Mouse (Mus musculus) intestine, embryonic 15.5 days (tissue): ENCODE results near the gene Ccl20. TPM values are rescaled to one million over a fixed set of nuclear protein-coding genes. Genes with fewer than 3 reads are reported as not detected.

Source experiments
- ATAC-seq: fragments of 200-750 bp; cut with Nextera tagmentation; 2 replicates; pipeline ENCODE4 v1.8.0; 2017; ENCODE audit warnings: moderate TSS enrichment, moderate library complexity
- H3K27ac ChIP-seq: fragments of 300-500 bp; sonication (generic); 2 replicates; pipeline ENCODE4 v1.5.1; 2015; ENCODE audit warnings: mild to moderate bottlenecking, inconsistent platforms
- H3K27me3 ChIP-seq: fragments of 300-500 bp; sonication (generic); replicated peaks from 2 replicates; pipeline ENCODE4 v1.6.1; 2015; ENCODE audit warnings: inconsistent platforms
- H3K36me3 ChIP-seq: fragments of 300-500 bp; sonication (generic); 2 replicates; pipeline ENCODE4 v1.6.1; 2015; ENCODE audit warnings: inconsistent platforms
- H3K4me1 ChIP-seq: fragments of 300-500 bp; sonication (generic); replicated peaks from 2 replicates; pipeline ENCODE4 v1.6.1; 2015; ENCODE audit warnings: inconsistent platforms
- H3K4me2 ChIP-seq: fragments of 300-500 bp; sonication (generic); replicated peaks from 2 replicates; pipeline ENCODE4 v1.6.1; 2015; ENCODE audit warnings: mild to moderate bottlenecking, inconsistent platforms
- H3K4me3 ChIP-seq: fragments of 300-500 bp; sonication (generic); replicated peaks from 2 replicates; pipeline ENCODE4 v1.5.1; 2015; ENCODE audit warnings: inconsistent platforms
- H3K9ac ChIP-seq: fragments of 300-500 bp; sonication (generic); 2 replicates; pipeline ENCODE4 v1.6.1; 2015; ENCODE audit warnings: inconsistent platforms
- H3K9me3 ChIP-seq: fragments of 300-500 bp; sonication (generic); 2 replicates; pipeline ENCODE4 v1.6.1; 2016; ENCODE audit warnings: inconsistent platforms
- WGBS: fragments of 180-500 bp; shearing (Covaris S2); methylation state at CpG from one replicate; pipeline ENCODE4 v1.1.7; 2015; 5-methylcytosine and 5-hydroxymethylcytosine counted together
- polyA plus RNA-seq: library from polyadenylated mRNA; unstranded; fragments of >200 nt; fragmentation: Nextera tagmentation; extraction: Ambion mirVana; gene quantifications from 2 replicates; pipeline ENCODE4 v1.2.1, GENCODE M21; 2015

Ccl20 gene
- polyA plus RNA-seq, 1 experiment from 2014 or later, result 3.9 TPM

DNA sequence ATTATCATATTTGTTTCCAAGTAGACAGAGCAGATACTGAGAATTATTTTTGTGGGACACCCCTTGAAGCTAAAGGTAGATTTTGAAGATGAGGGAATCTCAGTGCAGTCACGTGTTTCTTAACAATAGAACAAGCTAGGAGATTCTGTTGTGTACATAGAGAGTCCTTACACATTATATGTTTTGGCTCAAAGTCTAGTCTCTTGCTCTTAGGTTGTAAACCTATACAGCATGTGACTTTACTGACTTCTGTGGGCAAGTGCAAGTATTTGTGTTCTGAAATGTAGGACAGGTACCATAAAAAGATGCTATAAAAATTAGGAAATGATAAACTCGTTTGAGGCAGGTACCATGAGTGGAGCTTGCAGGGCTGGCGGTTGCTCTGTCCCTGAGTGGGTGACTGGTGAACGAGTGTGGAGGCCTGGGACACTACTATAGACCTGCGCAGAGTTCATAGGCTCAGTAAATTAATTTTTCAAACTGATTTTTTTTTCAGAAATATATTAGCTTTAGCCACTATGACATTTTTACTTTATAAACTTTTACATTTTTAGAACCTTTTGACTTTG is 9.1 kb upstream of the Ccl20 start:
- no peaks in the 10 kb centered on the region for H3K36me3 ChIP-seq
- no peaks in the 10 kb centered on the region for H3K9me3 ChIP-seq
- H3K27me3 ChIP-seq, result no peaks in the 10 kb centered on the region
- no peak overlapping the region for H3K9ac ChIP-seq
- 54% methylated on average over 5 of the region's 5 CpGs for WGBS
- H3K4me1 ChIP-seq, result no peaks in the 10 kb centered on the region
- ATAC-seq, result peak; percentile 88
- H3K4me3 ChIP-seq, result no peak overlapping the region
- H3K4me2 ChIP-seq, result no peak overlapping the region
- H3K27ac ChIP-seq, result no peak overlapping the region

DNA sequence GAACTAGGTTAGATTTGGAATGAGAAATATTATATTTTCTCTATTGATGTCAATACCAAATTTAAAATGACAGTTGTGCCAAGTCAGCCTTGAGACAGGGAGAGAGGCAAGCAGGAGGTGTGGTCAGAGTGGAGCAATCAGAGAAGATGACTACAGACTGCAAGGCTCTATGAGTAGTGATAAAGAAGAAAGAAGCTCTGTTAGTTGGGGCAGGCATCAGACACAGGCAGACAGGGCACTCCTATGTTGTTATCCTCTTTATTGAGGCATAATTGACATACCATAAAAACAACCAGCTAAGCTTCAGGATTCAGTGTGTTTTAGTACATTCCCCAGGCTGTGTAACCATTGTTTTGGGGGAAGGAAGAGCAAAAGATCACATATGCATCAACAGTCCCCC is 5.6 kb upstream of the Ccl20 start:
- H3K27me3 ChIP-seq, result no peaks in the 10 kb centered on the region
- no peaks in the 10 kb centered on the region for H3K4me1 ChIP-seq
- ATAC-seq, result peak; percentile 84
- peak overlapping the region; percentile 41; the same call in 1 of the 2 replicates for H3K27ac ChIP-seq
- H3K9ac ChIP-seq, result no peak overlapping the region
- H3K36me3 ChIP-seq, result no peaks in the 10 kb centered on the region
- H3K4me3 ChIP-seq, result no peak overlapping the region
- H3K9me3 ChIP-seq, result no peaks in the 10 kb centered on the region
- H3K4me2 ChIP-seq, result no peak overlapping the region; the same call in 1 of the 2 replicates

DNA sequence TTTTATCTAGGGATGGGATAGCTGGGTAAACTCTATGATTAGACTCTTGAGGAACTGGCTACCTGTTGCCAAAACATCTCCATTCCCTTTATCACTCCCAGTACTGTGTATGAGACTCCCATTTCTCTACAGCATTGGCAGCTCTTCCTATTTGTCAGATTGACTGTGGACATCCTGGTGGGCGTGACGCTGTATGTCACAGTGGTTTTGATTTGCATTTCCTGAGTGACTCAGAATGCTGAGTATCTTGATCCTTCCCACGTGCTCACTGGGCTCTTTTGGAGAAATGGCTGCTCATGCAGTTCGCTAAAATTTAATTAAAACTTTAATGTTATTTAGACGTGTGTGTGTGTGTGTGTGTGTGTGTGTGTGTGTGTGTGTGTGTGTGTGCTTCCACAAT is 4.8 kb upstream of the Ccl20 start:
- no peaks in the 10 kb centered on the region for H3K36me3 ChIP-seq
- no peak overlapping the region for H3K4me2 ChIP-seq
- H3K27me3 ChIP-seq, result no peaks in the 10 kb centered on the region
- H3K9me3 ChIP-seq, result no peaks in the 10 kb centered on the region
- peak overlapping the region; percentile 41 for H3K27ac ChIP-seq
- no peak for ATAC-seq
- WGBS, result 62% methylated on average over 5 of the region's 5 CpGs
- no peak overlapping the region for H3K4me3 ChIP-seq
- H3K4me1 ChIP-seq, result peaks cover 4% of the 10 kb centered on the region
- no peak overlapping the region for H3K9ac ChIP-seq

DNA sequence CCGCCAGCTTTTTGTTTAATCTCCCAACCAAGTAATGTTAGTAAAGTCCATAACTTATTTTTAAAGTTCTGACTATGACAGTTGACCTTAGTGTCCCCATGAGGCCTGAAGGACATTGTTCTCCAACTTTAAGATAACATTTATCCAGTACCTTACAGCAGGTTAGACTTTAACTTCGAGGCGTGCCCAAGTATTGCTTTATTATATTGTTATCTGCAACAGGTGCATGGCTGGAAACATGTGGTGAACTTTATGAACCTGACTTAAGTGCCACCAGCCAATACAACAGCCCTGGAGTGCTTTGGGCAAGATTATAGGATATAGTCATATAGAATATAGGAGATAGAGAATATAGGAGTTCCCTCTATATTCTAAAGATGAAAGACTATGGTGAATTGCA is 651 bp downstream of the Ccl20 start:
- WGBS, result 54% methylated on average over 3 of the region's 3 CpGs
- H3K27me3 ChIP-seq, result no peaks in the 10 kb centered on the region
- peak; percentile 91 for ATAC-seq
- H3K4me2 ChIP-seq, result no peak overlapping the region
- no peak overlapping the region for H3K9ac ChIP-seq
- no peak overlapping the region for H3K4me3 ChIP-seq
- H3K4me1 ChIP-seq, result peaks cover 4% of the 10 kb centered on the region
- no peaks in the 10 kb centered on the region for H3K36me3 ChIP-seq
- H3K27ac ChIP-seq, result 0 out of 2 replicates have a peak overlapping the region, but pooled peaks have one; percentile 68
- no peaks in the 10 kb centered on the region for H3K9me3 ChIP-seq

- 85% methylated on average over 7 of the region's 7 CpGs for WGBS
- Histone ChIP-seq H3K27me3 (no peaks in the 10 kb centered on the region), H3K4me1 (peaks cover 4% of the 10 kb centered on the region), H3K36me3 (no peaks in the 10 kb centered on the region), H3K4me3 (no peak overlapping the region), H3K27ac (no peak overlapping the region), H3K4me2 (no peak overlapping the region), H3K9ac (no peak overlapping the region), H3K9me3 (no peaks in the 10 kb centered on the region)
- ATAC-seq, result no peak; the same call in 1 of the 2 replicates
Measured at GRCm38 (mm10) chr1:83117661-83118060, 1.1 kb downstream of the Ccl20 start.

- ATAC-seq, result no peak
- Histone ChIP-seq H3K4me3 (no peak overlapping the region), H3K36me3 (no peaks in the 10 kb centered on the region), H3K27me3 (no peaks in the 10 kb centered on the region), H3K4me2 (no peak overlapping the region), H3K27ac (no peak overlapping the region), H3K9me3 (no peaks in the 10 kb centered on the region), H3K4me1 (peaks cover 4% of the 10 kb centered on the region), H3K9ac (no peak overlapping the region)
Measured at GRCm38 (mm10) chr1:83119903-83120302, 3.3 kb downstream of the Ccl20 start.

DNA sequence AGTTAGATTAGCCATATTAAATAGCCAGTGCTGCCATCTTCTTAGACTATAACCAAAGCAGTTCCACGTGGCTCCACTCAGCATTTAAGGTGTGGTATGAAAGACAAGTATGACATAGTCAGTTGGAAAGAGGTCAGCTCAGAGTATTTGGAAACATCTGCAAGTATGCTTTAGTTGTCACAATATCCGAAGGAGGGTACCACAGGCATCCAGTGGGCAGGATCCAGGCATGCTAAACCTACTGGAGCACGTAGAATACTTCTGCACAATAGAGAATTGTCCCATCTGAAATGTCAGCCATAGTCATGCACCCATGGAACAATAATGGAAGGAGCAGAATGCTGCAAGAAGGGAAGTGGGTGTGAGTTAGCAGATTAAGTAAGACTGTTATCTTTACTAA is 3.7 kb downstream of the Ccl20 start:
- Histone ChIP-seq H3K4me2 (no peak overlapping the region), H3K4me1 (peaks cover 4% of the 10 kb centered on the region), H3K27ac (no peak overlapping the region), H3K27me3 (no peaks in the 10 kb centered on the region), H3K9ac (no peak overlapping the region), H3K36me3 (no peaks in the 10 kb centered on the region), H3K9me3 (no peaks in the 10 kb centered on the region), H3K4me3 (no peak overlapping the region)
- no peak for ATAC-seq
- 76% methylated on average over 3 of the region's 3 CpGs for WGBS

DNA sequence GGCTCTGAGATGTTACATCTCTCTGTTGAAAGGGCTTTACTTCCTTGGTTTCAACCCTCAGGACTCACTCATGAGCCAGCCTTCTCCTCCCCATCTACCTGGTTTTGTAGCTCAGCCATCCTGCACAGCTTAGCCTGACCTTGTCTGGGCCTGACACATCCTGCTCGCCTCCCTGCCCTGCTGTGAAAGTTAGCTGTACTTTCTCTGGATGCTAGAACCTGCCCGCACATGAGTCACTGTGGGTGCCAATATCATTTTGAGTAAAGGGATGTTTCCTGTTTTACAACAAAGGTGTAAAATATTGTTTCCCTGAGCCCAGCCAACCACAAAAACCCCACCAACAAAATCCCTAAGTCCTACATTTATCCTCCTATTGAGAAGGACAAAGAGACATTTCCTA is 6.6 kb downstream of the Ccl20 start:
- 91% methylated on average over 2 of the region's 2 CpGs for WGBS

DNA sequence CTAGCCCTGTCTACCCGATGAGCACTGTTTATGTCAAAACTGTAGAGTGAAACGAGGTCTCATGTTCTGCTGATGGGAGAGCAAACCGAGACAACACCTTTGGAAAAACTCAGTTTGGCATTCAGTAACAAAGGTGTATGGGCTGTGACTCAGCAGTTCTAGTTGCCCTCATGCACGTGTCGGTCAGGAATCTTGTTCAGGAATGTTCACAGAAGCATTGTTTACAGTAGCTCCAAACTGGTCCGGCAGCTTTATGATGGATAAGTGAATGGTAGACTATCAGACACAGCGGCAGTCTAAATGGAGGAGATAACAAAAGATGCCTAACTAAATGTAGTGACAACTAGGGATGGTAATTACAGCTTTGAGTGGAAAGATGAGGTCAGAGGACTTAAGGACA is 19.3 kb downstream of the Ccl20 start:
- Histone ChIP-seq H3K4me3 (no peak overlapping the region), H3K27ac (no peak overlapping the region), H3K4me2 (no peak overlapping the region), H3K27me3 (no peaks in the 10 kb centered on the region), H3K36me3 (no peaks in the 10 kb centered on the region), H3K9me3 (no peaks in the 10 kb centered on the region), H3K9ac (no peak overlapping the region), H3K4me1 (no peaks in the 10 kb centered on the region)
- 26% methylated on average over 7 of the region's 7 CpGs for WGBS
- ATAC-seq, result peak; percentile 89

More for the DNA sequence above, 6.6 kb downstream of the Ccl20 start:
- Histone ChIP-seq H3K4me2 (no peak overlapping the region), H3K4me1 (no peaks in the 10 kb centered on the region), H3K27ac (no peak overlapping the region), H3K36me3 (no peaks in the 10 kb centered on the region), H3K9ac (no peak overlapping the region), H3K9me3 (no peaks in the 10 kb centered on the region), H3K27me3 (no peaks in the 10 kb centered on the region), H3K4me3 (no peak overlapping the region)
- no peak for ATAC-seq

DNA sequence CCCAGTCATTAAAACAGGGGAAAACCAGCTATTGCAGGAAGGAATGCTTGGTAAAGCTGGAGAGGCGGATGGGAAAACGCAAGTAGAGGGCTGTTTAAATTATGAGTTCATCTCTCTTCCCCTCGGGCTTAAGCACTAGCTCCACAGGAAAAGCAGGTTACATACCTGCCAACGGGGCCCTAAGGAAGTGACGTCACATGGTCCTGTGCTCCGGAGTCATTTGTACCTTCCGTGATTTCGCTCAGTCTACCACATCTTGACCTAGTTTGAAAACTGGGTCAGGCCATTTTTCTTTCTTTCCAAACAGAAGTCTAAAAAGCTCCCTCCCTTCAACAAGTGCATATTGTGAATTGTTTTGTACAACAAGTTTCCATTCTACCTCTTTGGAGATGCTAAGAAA is 21.3 kb downstream of the Ccl20 start:
- no peak for ATAC-seq
- WGBS, result 81% methylated on average over 8 of the region's 8 CpGs
- H3K9ac ChIP-seq, result no peak overlapping the region
- H3K9me3 ChIP-seq, result no peaks in the 10 kb centered on the region
- H3K4me2 ChIP-seq, result no peak overlapping the region
- H3K36me3 ChIP-seq, result no peaks in the 10 kb centered on the region
- H3K4me1 ChIP-seq, result no peaks in the 10 kb centered on the region
- no peak overlapping the region for H3K4me3 ChIP-seq
- no peak overlapping the region for H3K27ac ChIP-seq
- no peaks in the 10 kb centered on the region for H3K27me3 ChIP-seq

GRCm38 (mm10) chr1:83138721-83139120 is 22.2 kb downstream of the Ccl20 start:
- H3K4me1 ChIP-seq, result no peaks in the 10 kb centered on the region
- WGBS, result 81% methylated on average over 6 of the region's 6 CpGs
- no peaks in the 10 kb centered on the region for H3K36me3 ChIP-seq
- no peaks in the 10 kb centered on the region for H3K9me3 ChIP-seq
- H3K9ac ChIP-seq, result no peak overlapping the region
- H3K27me3 ChIP-seq, result no peaks in the 10 kb centered on the region
- no peak overlapping the region for H3K4me2 ChIP-seq
- H3K27ac ChIP-seq, result no peak overlapping the region
- ATAC-seq, result no peak
- H3K4me3 ChIP-seq, result no peak overlapping the region

DNA sequence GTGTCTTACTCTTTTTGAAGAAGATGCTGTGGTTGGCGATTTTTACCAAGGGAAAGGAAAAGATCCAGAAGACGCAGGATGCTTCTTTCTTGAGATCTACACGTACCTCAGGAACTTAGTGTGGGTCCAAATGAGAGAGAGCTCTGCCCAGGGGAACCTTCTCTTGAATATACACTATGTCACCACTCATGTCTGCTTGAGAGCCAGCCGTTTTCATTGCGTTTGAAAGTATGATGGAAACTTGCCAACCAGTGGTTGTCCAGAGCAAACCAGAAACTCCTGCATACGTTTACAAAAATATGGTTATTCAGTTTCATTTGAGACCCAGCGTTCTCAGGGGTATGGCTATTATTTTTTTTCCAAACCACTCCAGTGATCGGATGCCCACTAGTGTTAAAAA is 24.9 kb downstream of the Ccl20 start:
- no peaks in the 10 kb centered on the region for H3K36me3 ChIP-seq
- H3K9me3 ChIP-seq, result no peaks in the 10 kb centered on the region
- no peak overlapping the region for H3K4me2 ChIP-seq
- ATAC-seq, result no peak
- H3K27ac ChIP-seq, result no peak overlapping the region
- no peak overlapping the region for H3K4me3 ChIP-seq
- no peaks in the 10 kb centered on the region for H3K4me1 ChIP-seq
- no peaks in the 10 kb centered on the region for H3K27me3 ChIP-seq
- 80% methylated on average over 8 of the region's 8 CpGs for WGBS
- no peak overlapping the region for H3K9ac ChIP-seq

DNA sequence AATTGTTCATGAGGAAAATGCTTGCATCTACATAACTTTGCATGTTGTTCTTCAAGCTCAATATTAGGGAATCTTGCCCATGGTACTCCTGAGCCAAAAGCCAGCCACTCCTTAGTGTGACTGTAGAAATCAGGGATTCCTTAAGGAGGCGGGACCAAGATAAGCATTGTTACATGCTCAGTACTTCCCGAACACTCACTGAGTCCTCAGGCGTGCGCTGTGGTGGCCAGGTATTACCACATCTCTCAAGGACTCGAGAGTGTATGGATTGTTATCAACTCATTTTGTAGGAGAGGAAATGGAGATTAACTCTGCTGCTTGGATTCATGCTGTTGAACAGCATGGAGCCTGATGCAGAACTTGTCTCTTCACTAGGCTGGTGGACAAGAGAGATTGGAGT is 25.5 kb downstream of the Ccl20 start:
- WGBS, result 59% methylated on average over 5 of the region's 5 CpGs

More for the DNA sequence above, 25.5 kb downstream of the Ccl20 start:
- Histone ChIP-seq H3K9ac (no peak overlapping the region), H3K4me1 (no peaks in the 10 kb centered on the region), H3K4me2 (no peak overlapping the region), H3K9me3 (no peaks in the 10 kb centered on the region), H3K27ac (no peak overlapping the region), H3K4me3 (no peak overlapping the region), H3K27me3 (no peaks in the 10 kb centered on the region), H3K36me3 (no peaks in the 10 kb centered on the region)
- ATAC-seq, result peak; percentile 83
